Mouse (Mus musculus) CD4-positive, CD25-positive, alpha-beta regulatory T cell, adult 2 months (primary cell): ENCODE data around the gene Kctd2.

ENCODE experiments used
- DNase-seq: peaks from one replicate; pipeline ENCODE4 v3.0.0-alpha.2; 2012; ENCODE audit warnings: low read depth, low spot score

Gene Kctd2

DNA sequence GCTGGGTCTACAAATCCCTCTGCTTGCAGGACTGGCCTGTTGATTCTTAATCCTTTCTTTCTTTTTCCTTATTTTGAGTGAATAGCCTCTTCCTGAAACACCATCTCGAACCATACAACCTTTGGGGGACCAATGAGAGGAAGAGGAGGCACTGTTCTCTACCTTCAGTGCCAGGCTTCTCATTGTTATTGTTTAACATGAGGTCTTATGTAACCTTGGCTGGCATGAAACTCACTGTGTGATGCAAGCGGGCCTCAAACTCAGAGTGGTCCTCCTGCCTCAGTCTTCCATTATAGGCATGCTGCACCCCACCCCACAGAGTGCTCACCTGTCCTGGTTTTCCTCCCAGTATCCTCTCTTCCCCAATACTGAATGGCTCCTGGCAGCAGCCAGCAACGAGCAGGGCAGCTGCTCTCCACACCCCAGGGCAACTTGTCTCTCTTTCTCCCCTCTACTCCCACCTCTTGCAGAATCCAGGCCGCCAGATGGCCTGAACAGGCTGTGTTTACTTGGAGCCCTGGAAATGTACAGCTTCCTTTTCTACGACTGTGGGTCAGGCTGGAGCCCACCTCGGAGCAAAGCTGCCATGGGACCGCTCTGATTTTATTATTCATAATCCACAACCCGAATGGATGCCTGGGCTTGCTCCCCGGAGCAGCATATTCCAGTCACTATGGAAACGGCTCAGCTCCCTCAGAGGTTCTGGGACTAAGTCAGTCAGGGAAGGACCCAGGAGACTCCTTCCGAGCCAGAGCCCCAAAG lies 19.1 kb upstream of the Kctd2 start:
- no peak for DNase-seq

DNA sequence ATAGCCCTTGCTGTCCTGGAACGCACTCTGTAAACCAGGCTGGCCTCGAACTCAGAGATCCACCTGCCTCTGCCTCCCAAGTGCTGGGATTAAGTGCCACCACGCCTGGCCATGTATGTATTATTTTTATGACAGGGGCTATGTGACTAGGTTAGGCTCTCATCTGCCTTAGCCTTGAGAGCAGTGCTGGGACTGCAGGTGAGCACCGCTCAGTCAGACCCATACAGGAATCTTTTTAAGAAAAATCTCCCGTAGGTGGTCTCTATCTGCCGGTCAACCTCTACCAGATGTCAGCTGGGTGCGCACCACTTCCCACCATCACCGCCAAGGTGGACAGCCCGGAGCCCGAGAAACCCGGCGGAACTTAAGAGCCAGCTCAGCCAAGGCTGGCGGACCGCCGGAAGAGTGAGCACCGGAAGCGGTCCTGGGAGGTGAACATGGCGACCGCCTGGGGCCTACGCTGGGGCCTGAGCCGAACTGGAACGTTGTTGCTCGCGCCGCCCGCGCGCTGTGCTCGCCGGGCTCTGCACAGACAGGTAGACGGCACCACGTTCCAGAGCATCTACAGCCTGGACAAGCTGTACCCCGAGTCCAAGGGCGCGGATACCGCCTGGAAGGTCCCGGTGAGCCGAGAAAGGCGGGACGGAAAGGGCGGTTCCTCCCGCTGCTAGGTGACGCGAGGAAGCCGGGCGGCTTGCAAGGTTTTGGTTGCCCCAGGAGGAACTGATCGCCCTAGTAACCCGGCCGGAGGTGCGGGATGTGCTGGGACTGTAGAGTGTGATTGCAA lies 16.4 kb upstream of the Kctd2 start, which contains the start of gene Mrpl58:
Mrpl58 (plus strand) TSS at position 415 of the 787 bp plus-strand sequence.
- peak; percentile 87 for DNase-seq

DNA sequence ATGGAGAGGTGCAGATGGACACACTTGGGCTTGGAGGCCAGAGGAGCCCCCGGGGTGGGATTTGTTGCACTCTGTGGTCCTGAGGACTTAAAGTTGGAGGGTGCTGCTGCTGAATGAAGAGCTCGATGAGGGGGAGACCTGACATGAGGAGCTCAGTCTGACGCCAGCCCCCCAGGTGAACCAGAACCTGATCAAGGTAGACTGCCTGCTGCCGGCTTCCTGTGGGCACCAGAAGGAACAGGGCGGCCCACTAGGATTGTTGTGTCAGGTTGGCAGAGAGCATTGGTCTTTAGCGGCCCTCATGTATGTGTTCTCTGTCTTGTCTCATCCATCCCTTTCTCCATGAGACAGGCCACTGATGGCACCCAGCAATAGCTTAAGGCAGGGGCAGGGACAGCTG lies 14.2 kb upstream of the Kctd2 start:
- no peak for DNase-seq

DNA sequence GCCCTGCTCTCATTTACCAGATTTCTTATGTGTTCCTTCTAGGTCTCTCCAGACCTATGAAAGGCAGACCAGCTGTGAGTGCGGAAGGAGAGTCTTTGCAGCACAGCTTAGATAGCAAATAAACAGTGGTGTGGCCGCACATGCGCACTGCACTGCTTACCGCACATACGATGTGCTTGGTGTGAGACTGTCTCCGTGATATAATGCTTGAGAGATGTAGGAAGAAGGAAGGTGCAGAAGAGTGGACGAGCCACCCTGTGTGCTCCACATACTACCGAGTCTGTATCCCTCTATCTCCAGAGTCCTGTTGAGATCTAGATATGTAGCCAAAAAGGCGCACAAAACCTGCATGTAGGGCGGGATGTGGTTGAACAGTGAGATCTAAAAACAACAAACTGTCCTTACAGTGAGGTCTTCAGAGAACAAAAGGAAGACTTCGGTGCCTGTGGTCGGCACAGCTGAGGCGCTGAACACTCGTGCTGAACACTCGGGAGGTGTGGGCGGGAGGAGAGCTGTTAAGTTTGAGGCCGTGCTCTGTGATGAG lies 13.0 kb upstream of the Kctd2 start:
- peak; percentile 91 for DNase-seq

DNA sequence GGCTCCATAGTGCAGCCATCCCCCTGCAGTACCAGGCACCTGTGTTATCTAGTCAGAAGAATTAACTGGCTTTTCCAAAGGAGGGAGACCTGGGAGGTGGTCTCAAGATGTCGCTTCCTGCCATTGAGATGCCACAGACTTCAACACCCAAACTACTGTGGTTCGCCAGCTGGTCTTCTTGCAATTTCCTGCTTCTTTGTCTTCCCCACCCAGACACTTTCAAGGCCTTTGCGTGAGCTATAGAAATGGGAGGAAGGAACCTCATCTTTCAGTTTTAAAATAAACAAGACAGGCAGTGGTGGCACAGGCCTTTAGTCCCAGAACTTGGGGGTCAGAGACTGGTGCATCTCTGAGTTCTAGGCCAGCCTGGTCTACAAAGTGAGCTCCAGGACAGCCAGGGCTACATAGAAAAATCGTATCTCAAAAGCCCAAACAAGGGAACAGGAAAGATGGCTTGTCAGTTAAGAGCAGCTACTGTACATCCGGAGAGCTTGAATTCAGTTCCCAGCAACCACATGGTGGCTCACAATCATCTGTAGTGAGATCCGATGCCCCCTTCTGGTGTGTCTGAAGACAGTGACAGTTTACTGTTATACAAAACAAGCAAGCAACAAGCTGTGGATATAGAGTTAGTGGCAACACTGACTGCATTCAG lies 11.5 kb upstream of the Kctd2 start:
- peak; percentile 56 for DNase-seq

DNA sequence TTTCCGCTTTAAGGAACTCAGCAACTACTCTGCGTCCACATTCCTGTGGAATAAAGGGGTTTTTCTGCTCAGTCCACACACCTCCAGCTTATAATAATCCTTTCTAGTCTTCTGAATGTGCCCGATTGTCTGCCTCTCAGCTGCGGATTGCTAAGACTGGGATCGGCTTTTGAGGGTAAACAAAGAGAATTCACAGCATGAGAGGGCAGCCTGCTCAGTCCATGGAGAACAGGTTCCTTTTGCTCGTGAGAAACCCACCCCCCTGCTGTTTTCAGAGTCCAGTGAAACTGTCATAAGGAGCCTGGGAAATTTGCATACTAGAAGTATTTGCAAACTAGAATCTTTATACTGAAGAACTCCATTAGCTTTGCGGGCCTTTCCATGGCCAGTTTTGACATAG lies 10.4 kb upstream of the Kctd2 start:
- DNase-seq = no peak

DNA sequence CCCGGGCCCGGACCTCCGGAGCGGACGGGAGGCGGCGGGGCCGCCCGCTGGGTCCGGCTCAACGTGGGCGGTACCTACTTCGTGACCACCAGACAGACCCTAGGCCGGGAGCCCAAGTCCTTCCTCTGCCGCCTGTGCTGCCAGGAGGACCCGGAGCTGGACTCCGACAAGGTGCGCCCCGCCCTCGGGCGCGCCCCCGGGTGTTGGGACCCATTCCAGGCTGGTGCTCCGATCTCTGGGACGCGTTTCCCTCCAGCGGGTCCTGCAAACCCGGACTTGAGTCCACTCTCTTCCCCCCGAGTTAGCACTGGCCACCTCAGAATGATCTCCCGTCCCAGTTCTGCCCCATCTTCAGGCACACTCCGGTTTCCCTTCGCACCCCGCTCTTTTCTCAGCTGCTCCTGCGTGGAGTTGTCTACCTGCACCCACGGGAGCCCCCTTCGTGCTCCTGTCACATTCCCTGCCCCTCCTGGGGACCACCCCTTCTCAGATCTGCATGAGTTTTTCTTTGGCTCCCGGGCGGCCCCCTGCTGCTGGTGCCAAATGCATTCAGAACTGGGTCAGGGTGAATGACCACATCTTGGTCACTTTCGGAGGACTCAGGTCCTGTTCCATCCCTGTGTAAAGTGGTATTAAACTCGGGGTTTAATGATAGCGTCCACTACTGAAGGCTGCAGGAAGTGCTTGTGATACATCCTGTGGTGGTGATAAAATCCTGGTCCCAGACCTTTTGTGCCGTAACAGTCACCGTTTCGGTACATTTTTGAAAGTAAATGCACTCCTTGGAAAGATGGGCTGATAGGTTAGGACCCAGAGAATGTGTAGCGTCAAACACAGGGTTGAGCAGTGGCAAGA lies 635 bp downstream of the Kctd2 start:
- DNase-seq = peak; percentile 54

DNA sequence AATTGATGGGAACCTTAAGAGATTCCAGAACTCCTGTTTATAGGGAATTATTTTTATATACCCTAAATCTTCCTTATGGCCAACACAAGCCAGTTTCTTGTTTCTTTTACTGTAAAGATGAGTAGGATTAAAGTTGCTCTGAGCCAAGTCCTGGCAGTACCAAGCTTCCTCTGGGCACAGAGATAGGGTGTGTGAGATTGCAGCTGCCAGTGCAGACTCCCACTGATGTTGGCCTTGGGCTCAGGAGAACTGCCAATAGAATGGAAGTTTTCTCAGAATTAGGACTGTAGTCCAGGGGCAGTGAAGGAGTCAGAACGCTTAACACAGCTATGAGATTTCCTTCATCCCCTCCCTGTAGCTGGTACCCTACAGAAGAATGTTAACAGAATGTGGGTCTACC lies 1.4 kb downstream of the Kctd2 start:
- no peak for DNase-seq

DNA sequence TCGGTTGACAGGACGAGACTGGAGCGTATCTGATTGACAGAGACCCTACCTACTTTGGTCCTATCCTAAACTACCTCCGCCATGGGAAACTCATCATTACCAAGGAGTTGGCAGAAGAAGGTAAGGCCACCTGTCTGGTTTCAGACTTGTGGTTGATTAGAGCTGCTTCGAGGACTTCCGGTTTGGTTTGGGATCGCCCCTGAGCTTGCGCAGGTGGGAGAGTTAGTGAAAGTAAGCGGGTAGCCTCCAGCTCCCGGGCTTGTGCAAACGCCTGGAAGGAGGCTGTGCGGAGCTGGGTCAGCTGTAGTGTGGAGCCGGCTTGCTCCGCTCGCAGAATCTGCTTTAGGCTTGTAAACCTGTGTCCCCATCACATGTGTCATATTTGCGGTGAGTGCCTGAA lies 2.0 kb downstream of the Kctd2 start:
- DNase-seq = peak; percentile 39

DNA sequence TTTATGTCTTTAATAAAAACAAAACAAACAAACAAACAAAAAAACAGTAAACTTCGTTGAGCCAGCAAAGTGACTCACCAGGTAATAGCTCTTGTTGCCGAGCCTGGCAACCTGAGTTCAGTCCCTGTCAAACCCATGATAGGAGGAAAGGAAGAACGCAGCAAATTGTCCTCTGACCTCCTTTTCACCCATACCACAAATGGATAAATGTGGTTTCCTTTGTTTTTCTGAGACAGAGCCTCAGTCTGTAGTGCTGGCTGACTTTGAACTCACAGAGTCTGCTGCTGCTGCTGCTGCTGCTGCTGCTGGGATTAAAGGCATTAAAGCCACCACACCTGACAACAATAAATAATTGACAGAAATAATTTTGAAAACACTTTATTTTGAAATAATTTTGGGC lies 3.2 kb downstream of the Kctd2 start:
- peak; percentile 36 for DNase-seq

DNA sequence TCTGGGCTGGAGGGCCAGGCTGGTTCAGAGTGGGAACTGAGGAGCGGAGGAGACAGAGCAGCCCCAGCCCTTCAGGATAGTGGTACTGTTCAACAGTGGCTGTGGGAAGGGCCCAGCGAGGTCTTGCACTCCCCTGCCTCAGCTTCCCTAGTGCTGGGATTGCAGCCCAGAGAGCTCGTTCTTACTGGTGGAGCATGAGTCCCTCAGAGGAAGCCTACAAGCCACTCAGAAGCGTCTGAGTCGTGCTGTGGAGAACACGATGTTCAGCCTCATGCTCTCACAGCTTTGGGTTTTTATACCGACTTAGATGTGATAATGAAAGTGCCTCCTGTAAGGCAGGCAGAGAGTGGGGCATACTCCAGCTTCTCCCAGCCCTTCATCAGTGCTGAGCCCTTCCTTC lies 4.7 kb downstream of the Kctd2 start:
- DNase-seq = no peak

DNA sequence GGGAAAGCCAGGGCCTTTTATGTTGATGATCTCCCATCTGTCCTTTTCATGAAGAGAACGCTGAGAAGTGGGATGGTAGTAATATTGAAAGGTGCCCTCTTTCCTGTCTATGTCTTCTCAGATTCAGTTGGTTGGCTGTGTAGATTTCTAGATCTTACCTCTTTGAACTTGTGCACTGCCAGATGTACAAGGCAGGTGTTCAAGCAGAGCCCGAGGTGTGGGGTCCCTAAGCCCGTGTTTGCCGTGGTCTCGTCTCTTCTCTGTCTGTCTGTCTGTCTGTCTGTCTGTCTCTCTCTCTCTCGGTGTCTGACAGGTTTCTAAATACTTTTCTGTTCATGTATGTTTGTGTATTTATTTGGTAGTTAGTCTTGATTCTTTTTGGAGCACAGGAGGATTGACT lies 5.7 kb downstream of the Kctd2 start:
- DNase-seq = no peak

DNA sequence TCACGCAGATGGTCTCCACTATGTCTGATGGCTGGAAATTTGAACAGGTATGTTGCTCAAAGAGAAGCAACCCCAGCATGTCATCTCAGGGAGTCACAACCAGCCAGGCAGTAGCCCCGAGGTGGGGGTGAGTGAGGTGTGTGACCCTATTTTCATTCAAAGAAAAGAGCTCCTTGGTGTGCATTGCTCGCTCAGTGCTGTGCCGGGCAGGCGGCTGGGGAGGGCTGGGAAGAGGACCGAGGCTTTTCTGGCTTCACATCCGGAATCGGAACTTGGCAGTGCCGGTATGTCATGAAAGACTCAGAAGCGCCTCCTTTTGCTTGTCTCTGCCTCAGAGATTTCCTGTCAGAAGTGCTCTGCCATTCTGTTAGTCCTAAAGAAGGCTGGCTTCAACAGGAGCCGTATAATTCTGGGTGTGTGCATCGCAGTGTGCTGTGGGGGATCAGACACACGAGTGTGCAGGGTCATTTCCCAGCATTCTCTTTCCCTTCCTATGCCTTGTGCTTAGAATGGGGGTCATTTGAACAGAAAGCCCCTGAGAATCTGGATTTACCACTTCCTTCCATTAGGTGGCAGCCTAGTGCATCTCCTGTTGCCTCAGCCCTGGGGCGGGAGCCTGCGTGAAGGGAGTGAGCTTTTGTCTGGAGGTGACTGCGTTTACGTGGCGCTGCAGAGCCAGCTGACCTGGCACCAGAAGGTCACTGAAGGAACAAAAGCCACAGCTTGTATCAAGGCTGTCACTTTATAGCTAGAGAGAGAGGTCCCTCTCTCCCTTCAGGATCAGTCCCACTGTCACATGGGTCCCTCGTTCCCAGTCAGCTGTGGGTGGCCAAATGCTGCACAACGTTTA lies 7.8 kb downstream of the Kctd2 start:
- peak; percentile 87 for DNase-seq

DNA sequence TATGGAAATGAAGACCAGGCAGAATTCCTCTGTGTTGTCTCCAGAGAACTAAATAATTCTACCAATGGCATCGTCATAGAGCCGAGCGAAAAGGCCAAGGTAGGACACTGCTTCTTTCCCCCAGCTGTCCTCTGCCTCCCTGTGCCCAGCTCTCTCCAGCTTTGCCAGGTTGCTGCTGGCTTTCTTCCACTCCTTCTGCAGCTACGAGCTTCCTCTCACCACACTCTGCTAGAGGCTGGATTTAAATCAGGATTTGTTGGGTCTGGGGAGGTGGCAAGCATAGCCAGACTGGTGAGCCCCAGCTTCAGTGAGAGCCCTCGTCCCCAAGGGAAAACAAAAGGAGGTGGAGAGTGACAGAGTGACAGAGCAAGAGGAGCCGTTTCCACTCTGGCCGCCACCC lies 9.4 kb downstream of the Kctd2 start:
- no peak for DNase-seq

DNA sequence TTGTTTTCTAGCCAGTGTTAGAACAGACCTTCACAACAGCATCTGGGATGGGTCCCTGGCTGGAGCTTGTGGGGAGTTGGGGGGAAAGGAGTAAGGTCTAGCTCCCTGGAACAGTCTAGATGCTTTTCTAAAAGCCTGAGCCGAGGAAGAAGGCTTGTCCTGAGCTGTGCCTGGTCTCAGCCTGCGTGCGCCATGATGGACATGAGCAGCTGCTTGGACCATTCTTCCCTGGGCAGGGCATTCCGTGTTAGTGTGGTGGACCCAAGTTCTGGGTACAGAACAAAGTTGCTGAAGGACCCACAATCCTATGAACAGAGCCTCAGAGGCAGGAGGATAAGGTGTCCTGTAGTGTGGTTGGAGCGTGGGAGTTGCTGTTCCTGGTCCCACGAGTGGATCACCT lies 10.6 kb downstream of the Kctd2 start:
- no peak for DNase-seq

DNA sequence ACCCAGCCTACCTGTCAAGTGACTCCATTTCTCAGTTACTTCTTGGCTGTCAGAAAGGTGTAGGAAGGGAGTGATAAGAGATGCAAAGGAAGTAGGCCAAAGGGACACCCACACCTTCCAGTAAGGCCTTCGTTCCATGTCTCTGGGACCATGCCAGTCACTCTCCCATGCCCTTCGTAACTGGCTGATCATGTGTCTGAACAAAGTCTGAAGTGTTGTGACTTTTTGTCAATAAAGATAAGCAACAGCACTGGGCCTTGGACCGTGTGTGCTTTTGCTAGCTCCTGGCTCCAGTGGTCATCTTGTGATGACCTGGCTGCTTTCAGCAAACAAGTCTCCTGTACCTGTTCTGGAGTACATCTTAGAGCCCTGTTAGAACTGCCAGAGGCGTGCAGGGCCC lies 12.9 kb downstream of the Kctd2 start:
- no peak for DNase-seq

DNA sequence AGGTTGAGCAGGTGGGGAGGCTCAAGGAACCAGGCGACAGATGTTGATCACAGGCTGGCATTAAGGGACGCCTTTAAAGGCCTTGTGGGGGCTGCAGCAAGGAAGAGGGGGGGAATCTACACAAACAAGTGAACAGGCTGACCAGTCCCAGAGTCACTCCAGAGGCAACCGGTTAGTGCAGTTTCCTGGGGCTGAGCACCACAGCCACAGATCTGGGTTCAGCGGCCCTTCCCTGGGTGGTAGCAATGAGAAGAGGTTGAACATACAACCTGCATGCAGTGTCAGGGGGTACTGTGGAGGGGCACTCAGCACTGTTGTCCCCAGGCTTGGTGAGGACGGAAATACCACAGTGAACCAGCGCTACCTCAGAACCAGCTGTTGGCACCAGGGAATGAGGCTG lies 13.4 kb downstream of the Kctd2 start:
- no peak for DNase-seq

DNA sequence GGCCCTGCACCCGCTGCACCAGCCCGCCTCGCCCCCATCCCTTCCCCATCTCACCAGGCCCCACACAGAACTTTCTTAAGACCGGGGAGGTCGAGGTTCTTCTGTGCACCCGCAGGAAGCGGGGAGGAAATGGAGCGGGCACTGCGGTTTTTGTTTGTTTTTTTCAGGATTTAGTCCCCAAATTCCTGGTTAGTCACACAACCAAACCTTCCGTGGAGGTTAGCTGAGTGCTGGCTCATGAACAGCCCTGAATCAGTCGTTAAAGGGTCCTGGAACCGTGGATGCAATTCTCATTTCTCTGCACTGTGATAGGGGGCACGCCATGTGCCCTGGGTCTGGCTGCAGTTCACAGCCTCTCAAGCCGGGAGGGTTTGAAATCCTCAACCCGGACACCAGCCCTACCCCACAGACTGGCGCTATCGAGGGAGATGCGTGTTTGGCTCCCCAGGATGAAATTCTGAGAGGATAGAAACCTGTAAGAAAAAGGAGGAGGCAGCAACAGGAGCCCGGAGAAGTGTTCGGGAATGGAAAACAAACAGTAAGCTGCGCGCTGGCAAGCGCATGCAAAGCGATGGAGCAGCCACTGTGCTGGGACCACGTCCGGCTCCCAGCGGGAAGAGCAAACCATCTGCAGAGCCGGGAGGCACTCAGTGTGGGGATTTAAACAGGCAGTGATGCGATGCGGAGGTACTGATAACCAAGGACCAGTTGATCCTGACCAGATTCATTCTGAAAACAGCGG lies 15.8 kb downstream of the Kctd2 start:
- no peak for DNase-seq

DNA sequence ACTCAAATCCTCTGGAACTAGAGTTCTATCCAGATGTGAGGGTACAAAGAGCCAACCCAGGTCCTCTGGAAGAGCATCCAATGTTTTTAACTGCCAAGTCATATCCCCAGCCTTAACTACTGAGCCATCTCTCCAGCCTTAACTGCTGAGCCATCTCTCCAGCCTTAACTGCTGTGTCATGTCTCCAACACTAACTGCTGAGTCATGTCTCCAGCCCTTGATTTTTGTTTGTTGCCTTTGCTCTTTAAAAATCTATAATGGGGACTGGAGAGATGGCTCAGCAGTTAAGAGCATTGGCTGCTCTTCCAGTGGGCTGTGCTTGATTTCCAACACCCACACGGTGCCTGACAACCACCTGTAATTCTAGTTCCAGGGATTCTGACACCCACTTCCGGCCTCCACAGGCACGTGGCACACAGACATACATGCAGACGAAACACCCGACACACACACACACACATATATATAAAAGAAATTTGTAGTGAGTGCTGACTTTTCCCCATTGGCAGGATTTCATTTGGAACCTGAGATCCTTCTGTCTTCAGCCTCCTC lies 17.7 kb downstream of the Kctd2 start:
- DNase-seq = no peak
